Mouse (Mus musculus): ENCODE measurements around the gene Nlrc5.
"Not testable (repeated sequence)": the region's sequence is repeated elsewhere in the genome, so short reads cannot be mapped to it uniquely, and the experiment has no call there.

The Nlrc5 gene

GRCm38 (mm10) chr8:94422270-94422669 lies 11.9 kb upstream of the Nlrc5 start:
- DNase-seq (ENCODE audit: low spot score): no peak

- no peak for DNase-seq (ENCODE audit: low spot score)
These were observed 6.2 kb upstream of the Nlrc5 start for GRCm38 (mm10) chr8:94427953-94428352.

GRCm38 (mm10) chr8:94428420-94428819 lies 5.7 kb upstream of the Nlrc5 start:
- DNase-seq (ENCODE audit: low spot score): no peak

- DNase-seq (ENCODE audit: low spot score): no peak
These were observed 4.8 kb upstream of the Nlrc5 start for GRCm38 (mm10) chr8:94429376-94429775.

GRCm38 (mm10) chr8:94432212-94432611 lies 1.9 kb upstream of the Nlrc5 start:
- DNase-seq (ENCODE audit: low spot score): no peak

- no peak for DNase-seq (ENCODE audit: low spot score)
These were observed 802 bp downstream of the Nlrc5 start for GRCm38 (mm10) chr8:94434958-94435357.

- DNase-seq (ENCODE audit: low spot score): no peak
These were observed 1.4 kb downstream of the Nlrc5 start for GRCm38 (mm10) chr8:94435397-94436111.

GRCm38 (mm10) chr8:94436112-94436572 lies 2.0 kb downstream of the Nlrc5 start:
- DNase-seq (ENCODE audit: low spot score): no peak

GRCm38 (mm10) chr8:94436900-94437299 lies 2.7 kb downstream of the Nlrc5 start:
- no peak for DNase-seq (ENCODE audit: low spot score)

GRCm38 (mm10) chr8:94438659-94439058 lies 4.5 kb downstream of the Nlrc5 start:
- no peak for DNase-seq (ENCODE audit: low spot score)

GRCm38 (mm10) chr8:94439691-94440090 lies 5.5 kb downstream of the Nlrc5 start:
- no peak for DNase-seq (ENCODE audit: low spot score)

GRCm38 (mm10) chr8:94440389-94440788 lies 6.2 kb downstream of the Nlrc5 start:
- no peak for DNase-seq (ENCODE audit: low spot score)

GRCm38 (mm10) chr8:94441686-94442085 lies 7.5 kb downstream of the Nlrc5 start:
- no peak for DNase-seq (ENCODE audit: low spot score)

- no peak for DNase-seq (ENCODE audit: low spot score)
These were observed 9.0 kb downstream of the Nlrc5 start for GRCm38 (mm10) chr8:94443153-94443552.

- DNase-seq (ENCODE audit: low spot score): no peak
These were observed 10.3 kb downstream of the Nlrc5 start for GRCm38 (mm10) chr8:94444480-94444879.

GRCm38 (mm10) chr8:94447142-94447541 lies 13.0 kb downstream of the Nlrc5 start:
- no peak for DNase-seq (ENCODE audit: low spot score)

GRCm38 (mm10) chr8:94447583-94448324 lies 13.6 kb downstream of the Nlrc5 start:
- no peak for DNase-seq (ENCODE audit: low spot score)

- DNase-seq (ENCODE audit: low spot score): not testable (repeated sequence)
These were observed 18.8 kb downstream of the Nlrc5 start for GRCm38 (mm10) chr8:94452991-94453390.

- DNase-seq (ENCODE audit: low spot score): no peak
These were observed 19.8 kb downstream of the Nlrc5 start for GRCm38 (mm10) chr8:94453868-94454488.

GRCm38 (mm10) chr8:94454905-94455304 lies 20.7 kb downstream of the Nlrc5 start:
- DNase-seq (ENCODE audit: low spot score): no peak

GRCm38 (mm10) chr8:94456071-94456470 lies 21.9 kb downstream of the Nlrc5 start:
- DNase-seq (ENCODE audit: low spot score): no peak

GRCm38 (mm10) chr8:94458567-94458966 lies 24.4 kb downstream of the Nlrc5 start:
- DNase-seq (ENCODE audit: low spot score): no peak

GRCm38 (mm10) chr8:94469656-94470055 lies 35.5 kb downstream of the Nlrc5 start:
- DNase-seq (ENCODE audit: low spot score): no peak

Data from ovary, postnatal 36 days (tissue).